Comparison of ENCODE assay signal across 17 mouse cellular contexts in the genomic region with DNA sequence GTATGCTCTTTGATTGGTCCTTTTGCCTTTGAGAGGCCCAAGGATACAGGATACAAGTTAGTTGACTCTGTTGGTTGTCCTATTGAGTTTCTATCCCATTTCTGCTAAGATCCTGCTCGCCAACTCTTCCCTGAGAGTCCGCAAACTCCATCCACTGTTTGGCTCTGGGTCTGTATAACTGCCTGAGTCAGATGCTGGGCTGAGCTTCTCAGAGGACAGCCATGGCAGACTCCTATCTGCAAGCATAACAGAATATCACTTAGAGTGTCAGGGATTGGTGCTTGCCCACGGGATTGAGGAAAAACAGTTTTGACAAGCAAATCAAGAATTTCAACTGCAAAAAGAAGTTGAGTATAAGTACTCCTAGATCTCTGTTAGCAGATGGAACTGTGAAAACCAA.
"Had no signal": no experiment of that assay in that cellular context is flagged by ENCODE, and none has a peak within 500 bp of the region (broad histone marks: within the 10 kb centered on the region; RNA-seq: fewer than 3 reads in every experiment).

No protein-coding gene starts in this region.

- H3K9me3 ChIP-seq: lung, embryonic 15.5 days; megakaryocyte, embryonic 14.5 days; midbrain, embryonic 13.5 days; midbrain, embryonic 15.5 days; neural tube, embryonic 12.5 days; stomach, embryonic 15.5 days had no signal

- H3K27ac ChIP-seq: lung, embryonic 15.5 days; macrophage; midbrain, embryonic 13.5 days; midbrain, embryonic 15.5 days; neural tube, embryonic 12.5 days; stomach, embryonic 15.5 days; stomach, postnatal 0 days had no signal

- H3K36me3 ChIP-seq: lung, embryonic 15.5 days; midbrain, embryonic 13.5 days; midbrain, embryonic 15.5 days; neural tube, embryonic 12.5 days; stomach, embryonic 15.5 days had no signal

- ATAC-seq: lung, postnatal 0 days; midbrain, embryonic 13.5 days; midbrain, embryonic 15.5 days had no signal

- H3K9ac ChIP-seq: lung, embryonic 15.5 days; midbrain, embryonic 13.5 days; midbrain, embryonic 15.5 days; neural tube, embryonic 12.5 days; stomach, embryonic 15.5 days had no signal

- H3K27me3 ChIP-seq: lung, embryonic 15.5 days; megakaryocyte, embryonic 14.5 days; midbrain, embryonic 13.5 days; midbrain, embryonic 15.5 days; neural tube, embryonic 12.5 days; stomach, embryonic 15.5 days had no signal

- DNase-seq: lung, adult 2 months; lung, postnatal 14 days; lung, postnatal 36 days; right cerebral cortex, postnatal 14 days; thymus, adult 18-20 months; thymus, postnatal 14 days; thymus, postnatal 36 days had no signal

- H3K4me3 ChIP-seq: lung, embryonic 15.5 days; megakaryocyte, embryonic 14.5 days; midbrain, embryonic 13.5 days; midbrain, embryonic 15.5 days; neural tube, embryonic 12.5 days; stomach, embryonic 15.5 days had no signal

- H3K4me2 ChIP-seq: lung, embryonic 15.5 days; midbrain, embryonic 11.5 days; midbrain, embryonic 13.5 days; midbrain, embryonic 15.5 days; neural tube, embryonic 12.5 days; stomach, embryonic 15.5 days had no signal

- H3K4me1 ChIP-seq: lung, embryonic 15.5 days; megakaryocyte, embryonic 14.5 days; midbrain, embryonic 13.5 days; midbrain, embryonic 15.5 days; neural tube, embryonic 12.5 days; stomach, embryonic 15.5 days had no signal
